Mouse (Mus musculus) heart, embryonic 16.5 days (tissue): ENCODE data around the gene Snrpa1. TPM values are rescaled to one million over a fixed set of nuclear protein-coding genes. Genes with fewer than 3 reads are reported as not detected.

Source experiments
- ATAC-seq: fragments of 200-750 bp; cut with Nextera tagmentation; replicated peaks from 2 replicates; pipeline ENCODE4 v1.8.0; 2017; ENCODE audit warnings: moderate number of reproducible peaks; ENCODE audit not compliant: insufficient read depth, low FRiP score; ENCODE audit errors: extremely low read depth
- H3K27ac ChIP-seq: fragments of 300-500 bp; sonication (generic); 2 replicates; pipeline ENCODE4 v1.5.1; 2014; ENCODE audit warnings: mild to moderate bottlenecking, low read length, control low read depth, moderate library complexity
- H3K27me3 ChIP-seq: fragments of 300-500 bp; sonication (generic); 2 replicates; pipeline ENCODE4 v1.6.1; 2014; ENCODE audit warnings: low read length, mixed read lengths; ENCODE audit not compliant: control insufficient read depth, insufficient read depth
- H3K36me3 ChIP-seq: fragments of 300-500 bp; sonication (generic); 2 replicates; pipeline ENCODE4 v1.6.1; 2014; ENCODE audit not compliant: control insufficient read depth, insufficient read depth
- H3K4me1 ChIP-seq: fragments of 300-500 bp; sonication (generic); 2 replicates; pipeline ENCODE4 v1.6.1; 2014; ENCODE audit warnings: low read length, mixed read lengths; ENCODE audit not compliant: control insufficient read depth, insufficient read depth
- H3K4me2 ChIP-seq: fragments of 300-500 bp; sonication (generic); 2 replicates; pipeline ENCODE4 v1.6.1; 2014; ENCODE audit warnings: low read depth, mild to moderate bottlenecking, control low read depth, low read length
- H3K4me3 ChIP-seq: fragments of 300-500 bp; sonication (generic); 2 replicates; pipeline ENCODE4 v1.5.1; 2014; ENCODE audit warnings: mild to moderate bottlenecking, control low read depth, low read length
- H3K9ac ChIP-seq: fragments of 300-500 bp; sonication (generic); 2 replicates; pipeline ENCODE4 v1.6.1; 2014; ENCODE audit warnings: low read length, control low read depth
- H3K9me3 ChIP-seq: fragments of 300-500 bp; sonication (generic); replicated peaks from 2 replicates; pipeline ENCODE4 v1.6.1; 2016; ENCODE audit warnings: low read length; ENCODE audit not compliant: control insufficient read depth
- WGBS: fragments of 180-500 bp; shearing (Covaris S2); extraction: QIAGEN DNeasy Blood & Tissue Kit; methylation state at CpG from one replicate; pipeline ENCODE4 v1.1.7; 2014; 5-methylcytosine and 5-hydroxymethylcytosine counted together
- polyA plus RNA-seq: library from polyadenylated mRNA; unstranded; fragments of >200 nt; fragmentation: Nextera tagmentation; extraction: Ambion mirVana; gene quantifications from 2 replicates; pipeline ENCODE4 v1.2.1, GENCODE M21; 2015

The Snrpa1 gene
- polyA plus RNA-seq, 1 experiment from 2014 or later, result 99.8 TPM

GRCm38 (mm10) chr7:66115821-66116343 is 57.1 kb downstream of the Snrpa1 start:
- WGBS, result 55% methylated on average over 11 of the region's 11 CpGs
- Histone ChIP-seq H3K36me3 (no peaks in the 10 kb centered on the region; the same call in 1 of the 2 replicates), H3K27me3 (no peaks in the 10 kb centered on the region), H3K4me1 (peaks cover 66% of the 10 kb centered on the region), H3K9ac (no peak overlapping the region), H3K4me3 (no peak overlapping the region), H3K9me3 (no peaks in the 10 kb centered on the region), H3K4me2 (no peak overlapping the region), H3K27ac (peak overlapping the region; percentile 11; the same call in 1 of the 2 replicates)
- no peak for ATAC-seq

DNA sequence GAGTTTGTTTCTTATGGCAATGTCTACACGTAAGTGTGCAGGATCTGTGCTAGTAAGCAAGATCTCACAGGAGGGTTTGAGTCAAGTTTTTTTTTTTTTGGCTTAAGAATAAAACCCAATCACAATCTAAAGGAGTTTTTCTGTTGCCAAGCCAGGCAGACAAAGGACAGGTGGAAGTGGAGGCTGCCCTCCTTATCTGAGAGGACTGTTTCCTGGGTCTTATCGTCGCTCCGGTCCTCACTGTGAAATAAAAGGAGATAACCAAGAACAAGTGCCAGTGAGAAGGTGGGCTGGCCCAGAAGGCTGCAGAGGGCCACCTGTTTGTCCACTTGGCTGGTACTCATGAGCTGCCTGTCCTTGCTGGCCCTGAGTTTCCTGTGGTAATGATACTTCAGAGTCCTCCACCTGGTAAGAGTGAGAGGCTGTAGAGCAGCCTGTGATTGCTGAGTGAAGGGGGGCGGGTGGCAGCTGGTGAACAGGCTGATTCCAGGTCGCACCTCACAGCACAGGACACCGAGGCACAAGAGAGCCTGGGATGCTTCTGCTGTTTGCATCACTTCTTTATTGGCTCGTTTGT is 58.2 kb downstream of the Snrpa1 start:
- Histone ChIP-seq H3K4me2 (no peak overlapping the region), H3K4me1 (peaks cover 59% of the 10 kb centered on the region), H3K9ac (no peak overlapping the region), H3K36me3 (no peaks in the 10 kb centered on the region; the same call in 1 of the 2 replicates), H3K4me3 (no peak overlapping the region), H3K9me3 (no peaks in the 10 kb centered on the region), H3K27ac (no peak overlapping the region), H3K27me3 (no peaks in the 10 kb centered on the region)
- WGBS, result 42% methylated on average over 8 of the region's 8 CpGs
- ATAC-seq, result no peak

DNA sequence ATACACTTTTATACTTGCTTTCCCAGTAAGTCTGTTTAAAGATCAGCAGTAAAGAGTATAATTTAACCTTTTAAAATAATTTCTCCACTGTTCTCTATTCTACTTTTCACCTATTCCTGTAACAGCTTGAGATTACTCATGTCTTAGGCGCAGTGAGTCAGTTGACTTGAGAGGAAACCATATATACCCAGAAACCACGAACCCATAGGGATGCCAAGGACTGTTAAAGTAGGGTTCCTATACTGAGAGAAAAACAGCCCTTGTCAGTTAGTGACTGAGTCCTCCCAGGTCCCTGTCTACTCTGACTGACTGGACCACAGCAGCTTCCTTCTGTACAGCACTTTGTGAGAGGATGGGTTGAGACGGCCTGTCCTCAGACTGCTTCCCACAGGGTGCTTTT is 59.2 kb downstream of the Snrpa1 start:
- ATAC-seq, result 0 out of 2 replicates have a peak, but pooled peaks have one; percentile 21
- Histone ChIP-seq H3K36me3 (no peaks in the 10 kb centered on the region; the same call in 1 of the 2 replicates), H3K4me2 (no peak overlapping the region), H3K27ac (no peak overlapping the region), H3K4me1 (peaks cover 54% of the 10 kb centered on the region), H3K4me3 (no peak overlapping the region), H3K9me3 (no peaks in the 10 kb centered on the region), H3K9ac (no peak overlapping the region), H3K27me3 (no peaks in the 10 kb centered on the region)
- 68% methylated on average over 3 of the region's 3 CpGs for WGBS

DNA sequence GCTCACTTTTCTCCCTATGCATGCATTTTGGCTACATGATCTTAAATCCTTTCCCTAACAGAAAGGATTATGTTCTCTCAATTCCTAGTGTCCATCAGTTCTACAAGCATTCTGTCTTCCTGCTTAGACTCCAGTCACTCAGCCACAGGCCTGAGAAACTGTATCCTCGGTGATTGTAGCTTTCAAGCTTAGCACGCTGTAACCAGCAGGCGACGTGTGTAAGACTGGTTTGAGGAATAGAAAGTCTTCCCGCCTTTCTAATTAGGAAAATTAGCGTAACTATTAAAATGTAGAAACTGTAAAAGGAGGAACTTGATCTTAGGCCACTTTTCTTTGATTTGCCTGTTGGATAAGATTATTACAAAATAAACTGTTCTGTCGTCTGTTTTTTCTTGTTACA is 60.0 kb downstream of the Snrpa1 start:
- peak overlapping the region; percentile 42; the same call in 1 of the 2 replicates for H3K27ac ChIP-seq
- H3K4me1 ChIP-seq, result peaks cover 47% of the 10 kb centered on the region
- no peak overlapping the region for H3K4me2 ChIP-seq
- ATAC-seq, result no peak
- 79% methylated on average over 7 of the region's 7 CpGs for WGBS
- no peak overlapping the region for H3K9ac ChIP-seq
- H3K27me3 ChIP-seq, result no peaks in the 10 kb centered on the region
- H3K36me3 ChIP-seq, result no peaks in the 10 kb centered on the region; the same call in 1 of the 2 replicates
- H3K9me3 ChIP-seq, result no peaks in the 10 kb centered on the region
- H3K4me3 ChIP-seq, result no peak overlapping the region

DNA sequence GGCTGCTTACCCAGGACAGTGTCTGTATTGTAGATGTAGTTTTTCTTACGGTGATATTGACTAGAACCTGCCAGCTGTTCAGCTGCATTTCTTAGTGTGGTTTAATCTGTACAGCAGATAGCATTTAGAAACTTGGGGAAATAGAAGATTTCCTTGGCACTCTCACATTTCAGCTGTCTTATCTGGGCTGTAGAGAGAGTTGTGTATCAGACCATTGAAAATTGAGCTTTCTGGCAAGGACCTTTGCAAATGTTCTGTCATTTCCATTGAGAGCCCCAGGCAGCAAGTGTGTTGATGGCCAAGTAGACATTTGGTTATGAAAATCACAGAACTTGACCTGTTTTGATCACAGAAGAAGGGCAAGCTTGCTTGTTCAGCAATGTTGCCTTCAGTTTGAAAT is 61.3 kb downstream of the Snrpa1 start:
- Histone ChIP-seq H3K9me3 (no peaks in the 10 kb centered on the region), H3K4me3 (no peak overlapping the region), H3K27me3 (no peaks in the 10 kb centered on the region), H3K4me1 (peaks cover 44% of the 10 kb centered on the region), H3K9ac (no peak overlapping the region), H3K27ac (no peak overlapping the region), H3K4me2 (no peak overlapping the region), H3K36me3 (peaks cover under 1% of the 10 kb centered on the region)
- ATAC-seq, result no peak
- 46% methylated on average over 1 of the region's 1 CpGs for WGBS

DNA sequence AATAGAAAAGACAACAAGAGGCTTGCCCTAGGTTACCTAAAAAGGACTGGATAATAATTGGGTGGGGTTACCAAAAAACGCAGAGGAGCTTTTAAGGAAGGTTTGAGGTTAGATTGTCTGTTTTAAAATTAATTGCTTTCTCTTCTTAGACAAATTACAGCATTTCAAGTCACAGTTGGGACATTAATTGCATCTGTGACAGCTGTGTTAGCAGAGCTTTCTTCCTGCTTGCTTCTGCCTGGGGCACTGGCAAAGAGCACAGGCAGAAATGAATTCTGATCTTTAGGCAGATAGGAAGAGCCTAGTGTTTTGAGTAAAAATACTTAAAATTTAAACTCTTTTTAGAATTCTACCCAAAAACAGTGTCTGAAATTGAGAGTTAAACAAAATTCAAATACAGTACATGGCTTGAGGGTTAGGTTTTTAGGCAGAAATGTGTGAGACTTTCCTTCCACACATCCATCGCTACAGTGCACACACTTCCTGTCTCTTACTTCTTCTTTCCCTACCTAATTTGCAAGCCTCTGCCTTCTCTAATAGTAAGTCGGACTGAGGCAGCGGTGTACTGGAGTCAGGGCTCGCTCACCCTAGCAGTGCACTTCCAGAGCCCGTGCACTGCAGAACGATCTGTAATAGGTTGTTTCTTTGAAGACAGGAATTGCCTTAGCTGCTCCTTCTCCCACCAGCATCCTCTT is 62.0 kb downstream of the Snrpa1 start:
- no peak overlapping the region for H3K27ac ChIP-seq
- no peaks in the 10 kb centered on the region for H3K27me3 ChIP-seq
- peaks cover 7% of the 10 kb centered on the region for H3K36me3 ChIP-seq
- WGBS, result 80% methylated on average over 7 of the region's 7 CpGs
- H3K4me1 ChIP-seq, result peaks cover 37% of the 10 kb centered on the region
- no peaks in the 10 kb centered on the region for H3K9me3 ChIP-seq
- no peak overlapping the region for H3K4me2 ChIP-seq
- no peak overlapping the region for H3K9ac ChIP-seq
- no peak for ATAC-seq
- no peak overlapping the region for H3K4me3 ChIP-seq

Other genes starting within 250 kb of the Snrpa1 start
- gene Pcsk6, start 197.3 kb upstream of the Snrpa1 start, polyA plus RNA-seq, result 1.1 and 1.9 TPM in 2 replicates
- gene Gm45213, start 15.4 kb upstream of the Snrpa1 start, polyA plus RNA-seq, result not detected in 2 replicates
- 67.0 and 75.8 TPM in 2 replicates for gene Selenos, start 20.6 kb downstream of the Snrpa1 start, polyA plus RNA-seq
- gene Chsy1, start 50.5 kb downstream of the Snrpa1 start, polyA plus RNA-seq, result 10.8 and 11.5 TPM in 2 replicates